Mouse (Mus musculus) heart, postnatal 36 days (tissue): ENCODE results near the gene Eps15l1. TPM values are rescaled to one million over a fixed set of nuclear protein-coding genes. Genes with fewer than 3 reads are reported as not detected.

Experiments
- DNase-seq, 2 experiments: peaks; one replicate each; pipeline ENCODE4 v3.0.0; 2021 to 2022
- intact Hi-C: fragments of 180-260 bp; cut with DNase I; formaldehyde crosslinking; loops from one replicate; pipeline ENCODE4 v1.15.1; 2025
- total RNA-seq, 2 experiments: library from RNA; stranded (reverse); gene quantifications; 2 replicates each; pipeline ENCODE4 v1.2.3; 2021

Eps15l1 gene
- total RNA-seq, 2 experiments from 2014 or later: 41.5 to 43.0 TPM

DNA sequence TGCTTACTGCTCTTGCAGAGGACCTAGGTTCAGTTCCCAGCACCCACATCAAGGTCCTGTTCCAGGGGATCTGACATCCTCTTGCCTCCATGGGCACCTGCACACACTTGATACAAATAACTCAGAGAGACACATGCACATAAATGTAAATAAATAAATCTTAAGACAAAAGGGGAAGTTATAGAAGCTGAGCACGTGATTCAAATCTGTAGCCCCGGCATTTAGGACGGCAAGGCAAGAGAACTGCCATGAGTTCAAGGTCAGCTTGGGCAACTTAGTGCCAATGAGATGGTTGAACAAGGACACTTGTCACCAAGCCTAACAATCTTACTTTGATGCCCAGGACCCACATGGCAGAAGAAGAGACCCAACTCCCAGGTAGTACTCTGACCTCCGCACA, 3.2 kb downstream of the Eps15l1 start:
- no peak for DNase-seq
- intact Hi-C loops: no loop called here

DNA sequence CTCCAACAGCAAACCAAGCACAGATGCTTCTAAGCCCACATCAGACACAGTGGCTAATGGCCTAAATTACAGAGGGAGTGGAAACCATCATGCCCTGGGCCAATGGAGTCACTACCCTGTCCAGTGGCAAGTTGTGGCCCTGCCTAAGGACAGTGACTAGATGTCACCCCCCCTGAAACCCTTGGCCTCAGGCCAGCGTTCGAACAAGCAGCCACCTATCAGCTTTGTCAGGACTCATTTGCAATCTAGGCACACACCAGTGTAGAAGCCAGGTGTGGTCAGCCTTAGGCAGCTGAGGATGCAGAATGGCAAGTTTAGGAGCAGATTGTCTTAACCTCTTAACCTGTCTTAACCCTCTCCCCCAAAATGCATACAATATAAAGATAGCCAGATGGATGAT, 6.0 kb downstream of the Eps15l1 start:
- intact Hi-C loops: no loop called here
- no peak for DNase-seq

DNA sequence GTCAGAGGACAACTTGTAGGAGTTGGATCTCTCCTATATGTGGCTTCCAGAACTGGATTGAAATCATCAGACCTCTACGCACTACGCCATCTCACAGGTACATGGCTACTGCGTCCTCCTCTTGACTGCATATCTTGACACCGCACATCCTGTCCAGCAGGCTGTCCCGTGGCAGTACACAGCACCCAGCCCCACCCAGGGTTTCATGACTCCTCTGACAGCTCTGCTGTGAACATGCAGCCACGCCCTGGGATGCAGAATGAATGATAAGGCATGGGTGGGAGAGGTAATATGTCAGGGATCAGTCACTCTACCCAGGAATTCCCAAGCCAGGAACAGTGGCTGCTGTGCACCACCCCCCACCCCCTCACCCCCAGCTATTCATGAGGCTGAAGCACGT, 7.4 kb downstream of the Eps15l1 start:
- intact Hi-C loops: no loop called here

DNA sequence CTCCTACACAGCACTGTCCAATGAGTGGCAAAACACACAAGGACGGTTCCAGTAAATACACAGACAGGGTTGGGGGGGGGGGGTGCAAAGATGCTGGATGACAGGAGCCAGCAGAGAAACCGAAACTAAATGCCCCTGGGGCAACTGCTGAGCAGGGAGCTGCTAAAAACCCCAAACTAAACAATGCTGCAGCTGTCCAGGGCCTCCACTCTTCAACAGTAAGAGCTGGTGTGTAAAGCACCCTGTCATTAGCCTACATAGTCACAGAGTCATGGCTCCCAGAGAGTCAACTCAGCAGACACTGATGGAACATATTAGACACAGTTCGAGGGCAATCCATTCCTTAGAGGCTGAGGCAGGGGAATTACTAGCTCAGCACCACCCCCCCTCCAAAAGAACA, 11.8 kb downstream of the Eps15l1 start:
- intact Hi-C loops: no loop called here
- no peak for DNase-seq

More for the DNA sequence above, 7.4 kb downstream of the Eps15l1 start:
- DNase-seq: no peak

DNA sequence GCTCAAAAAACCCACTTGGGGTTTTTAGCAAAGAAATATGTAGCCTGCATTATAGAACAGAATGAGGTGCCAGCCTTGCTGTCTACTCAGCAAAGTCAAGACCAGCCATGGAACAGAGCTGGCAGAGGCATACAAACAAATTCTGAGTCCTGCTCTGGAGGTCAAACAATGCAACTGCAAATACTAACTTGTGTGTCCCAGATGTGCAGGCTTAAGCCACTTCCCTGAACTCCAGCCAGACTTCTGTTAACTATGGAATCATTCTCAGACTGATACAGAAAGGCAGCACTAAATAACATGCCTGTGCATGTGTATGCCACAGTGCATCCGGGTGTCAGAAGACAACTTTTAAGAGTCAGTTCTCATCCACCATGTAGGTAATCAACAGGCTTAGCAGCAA, 13.4 kb downstream of the Eps15l1 start:
- intact Hi-C loops: no loop called here
- no peak for DNase-seq

DNA sequence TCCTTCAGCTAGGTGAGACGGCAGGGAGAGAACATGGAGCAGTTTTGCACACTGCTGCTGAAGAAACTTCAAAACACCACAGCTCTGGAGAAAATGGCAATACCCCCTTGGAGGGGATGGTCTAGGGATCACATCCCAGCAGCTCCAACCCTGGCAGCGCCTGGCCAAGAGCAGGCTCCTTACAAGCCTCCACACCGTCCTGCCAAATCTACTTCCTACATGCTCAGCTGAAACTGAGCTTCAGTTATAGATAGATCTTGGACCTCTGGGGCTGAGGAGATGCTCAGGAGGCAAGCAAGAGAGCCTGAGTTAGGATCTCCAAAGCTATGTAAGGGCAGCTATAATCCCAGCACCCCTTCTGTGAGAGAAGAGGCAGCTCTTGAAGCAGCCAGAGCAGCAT, 18.3 kb downstream of the Eps15l1 start:
- no peak for DNase-seq
- intact Hi-C loops: no loop called here

DNA sequence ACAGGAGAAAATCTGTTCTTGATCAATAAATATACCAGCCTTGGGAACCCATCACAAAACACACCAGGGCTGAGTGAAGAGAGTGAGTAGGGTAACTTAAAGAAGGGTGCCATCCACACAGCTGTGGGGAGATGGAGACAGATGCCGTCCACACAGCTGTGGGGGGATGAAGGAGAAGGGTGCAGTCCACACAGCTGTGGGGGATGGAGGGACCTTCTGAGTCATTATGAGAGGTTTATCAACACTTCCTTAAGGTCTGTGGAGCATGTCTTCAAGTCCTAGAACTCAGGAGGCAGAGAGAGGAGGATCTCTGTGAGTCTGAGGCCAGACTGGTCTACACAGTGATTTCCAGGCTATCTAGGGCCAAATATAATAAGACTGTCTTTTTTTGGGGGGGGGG, 19.9 kb downstream of the Eps15l1 start:
- DNase-seq: no peak
- intact Hi-C loops: no loop called here

DNA sequence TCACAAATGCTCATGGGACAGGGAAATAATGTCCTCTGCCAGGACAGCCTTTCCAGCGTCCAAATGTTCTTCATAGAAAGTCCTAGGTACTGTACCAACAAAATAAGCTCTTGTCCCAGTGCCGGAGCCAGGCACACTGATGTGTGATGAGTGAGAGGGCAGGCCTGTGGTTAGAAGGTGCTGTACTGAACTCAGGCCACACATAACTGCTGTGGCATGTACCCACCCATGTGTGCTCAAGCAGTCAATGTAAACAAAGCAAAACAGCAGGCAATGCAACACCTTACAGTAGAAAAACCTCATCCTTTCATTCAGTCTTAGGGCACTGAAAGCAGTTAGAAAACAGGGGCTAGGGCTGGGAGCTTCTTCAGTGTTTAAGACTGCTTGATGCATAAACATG, 35.5 kb downstream of the Eps15l1 start:
- intact Hi-C loops: no loop called here
- no peak for DNase-seq

DNA sequence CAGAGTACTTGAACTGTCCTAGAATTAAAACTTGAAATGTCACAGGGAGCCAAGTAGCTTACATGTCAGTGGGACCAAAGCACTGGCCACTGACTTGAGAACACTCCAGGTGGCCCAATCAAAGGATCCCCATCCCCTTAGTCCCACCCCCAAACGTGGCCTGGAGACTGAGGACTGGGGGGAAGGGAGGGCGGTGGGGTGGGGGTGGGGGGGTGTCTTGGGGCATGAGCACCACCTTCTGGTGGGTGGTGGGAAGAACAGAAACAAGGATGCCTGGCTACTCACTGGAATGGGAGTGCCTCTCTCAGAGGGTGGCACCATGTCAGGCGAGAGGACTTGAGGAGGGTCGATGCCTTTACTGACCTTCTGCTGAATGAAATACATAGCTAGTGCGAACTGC, 38.9 kb downstream of the Eps15l1 start:
- no peak for DNase-seq
- intact Hi-C loops: no loop called here

DNA sequence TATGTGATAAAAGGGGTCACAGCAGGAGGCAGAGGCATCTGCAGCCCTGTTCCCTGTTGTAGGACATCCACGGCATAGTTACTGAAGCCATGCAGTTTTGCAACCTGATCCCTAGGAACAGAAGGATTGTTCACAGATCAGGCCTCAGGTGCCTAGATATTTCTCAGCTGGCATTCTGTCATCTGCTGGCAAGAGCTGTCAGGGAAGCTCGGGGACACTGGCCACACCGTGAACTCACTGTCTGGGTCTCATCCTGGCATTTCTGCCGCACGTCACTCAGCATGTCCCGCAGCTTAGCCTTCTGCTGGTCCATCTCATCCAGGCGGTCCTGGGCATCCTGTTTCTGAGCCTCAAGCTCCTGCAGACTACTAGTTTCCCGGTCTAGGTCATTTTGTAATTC, 40.6 kb downstream of the Eps15l1 start:
- intact Hi-C loops: no loop called here
- no peak for DNase-seq

DNA sequence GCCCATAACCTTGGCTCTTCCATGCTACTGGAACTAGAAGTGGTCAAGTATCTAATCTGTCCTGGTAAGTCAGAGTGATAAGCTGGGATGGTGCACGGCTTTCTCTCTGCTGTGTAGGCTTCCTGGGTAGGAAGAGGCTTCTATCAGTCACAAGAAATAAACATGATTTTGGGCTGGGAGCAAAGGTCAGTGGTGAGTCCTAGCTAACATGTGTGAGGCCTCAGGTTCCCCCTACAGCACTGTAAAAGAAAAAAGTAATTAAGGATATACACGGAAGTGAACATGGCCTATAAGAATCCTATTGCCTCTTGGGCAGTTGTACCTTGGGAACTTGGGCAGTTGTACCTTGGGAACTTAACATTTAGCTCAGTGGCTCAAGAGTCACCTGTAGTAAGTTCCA, 44.4 kb downstream of the Eps15l1 start:
- intact Hi-C loops: no loop called here
- no peak for DNase-seq

DNA sequence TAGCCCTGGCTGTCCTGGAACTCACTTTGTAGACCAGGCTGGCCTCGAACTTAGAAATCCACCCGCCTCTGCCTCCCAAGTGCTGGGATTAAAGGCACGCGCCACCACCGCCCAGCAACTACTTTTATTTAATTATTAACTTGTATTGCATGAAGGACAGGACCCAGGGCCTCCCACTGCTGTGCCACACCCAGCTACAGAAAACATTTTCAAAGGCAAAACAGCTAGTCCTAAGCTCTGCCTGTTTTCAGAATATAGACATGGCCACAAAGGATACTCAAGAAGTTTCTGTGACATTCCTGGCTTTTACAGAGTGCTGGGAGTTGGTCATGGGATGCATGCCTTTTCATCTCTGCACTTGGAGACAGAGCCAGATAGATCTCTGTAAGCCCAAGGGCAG, 45.0 kb downstream of the Eps15l1 start:
- intact Hi-C loops: no loop called here

DNA sequence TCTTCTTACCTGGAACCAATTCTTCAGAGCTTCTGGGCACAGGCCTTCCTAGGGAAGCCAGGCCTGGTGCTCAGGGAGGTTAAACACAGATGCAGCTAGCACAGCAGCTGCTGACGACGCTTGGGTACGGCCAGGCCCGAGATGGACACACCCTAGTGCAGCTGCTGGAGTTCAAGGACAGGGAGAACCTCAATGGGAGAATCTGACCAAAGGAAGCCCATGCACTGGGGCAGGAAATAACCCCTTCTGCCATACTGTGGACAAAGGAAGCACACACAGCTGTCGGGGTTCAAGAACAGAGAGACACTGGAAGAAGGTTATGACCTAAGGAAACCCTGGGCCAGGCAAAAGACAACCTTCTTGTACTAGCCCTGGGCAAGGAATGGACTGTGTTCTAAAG, 46.1 kb downstream of the Eps15l1 start:
- no peak for DNase-seq
- intact Hi-C loops: no loop called here

More for the DNA sequence above, 45.0 kb downstream of the Eps15l1 start:
- no peak for DNase-seq

DNA sequence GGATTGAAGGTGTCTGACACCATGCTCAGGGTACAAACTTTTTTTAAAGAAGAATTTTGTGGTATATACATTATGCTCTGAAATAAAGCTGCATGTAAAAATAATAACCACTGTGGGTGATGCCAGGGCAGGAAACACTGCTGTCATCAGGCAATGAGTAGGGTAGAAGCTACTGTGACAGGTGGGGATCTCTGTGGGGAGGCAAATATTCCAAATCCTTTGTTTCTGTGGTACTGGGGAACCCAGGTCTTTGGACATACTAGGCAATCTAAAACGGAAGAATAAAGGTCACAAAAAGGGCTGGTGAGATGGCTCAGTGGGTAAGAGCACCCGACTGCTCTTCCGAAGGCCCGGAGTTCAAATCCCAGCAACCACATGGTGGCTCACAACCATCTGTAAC, 48.9 kb downstream of the Eps15l1 start:
- intact Hi-C loops: no loop called here
- no peak for DNase-seq

DNA sequence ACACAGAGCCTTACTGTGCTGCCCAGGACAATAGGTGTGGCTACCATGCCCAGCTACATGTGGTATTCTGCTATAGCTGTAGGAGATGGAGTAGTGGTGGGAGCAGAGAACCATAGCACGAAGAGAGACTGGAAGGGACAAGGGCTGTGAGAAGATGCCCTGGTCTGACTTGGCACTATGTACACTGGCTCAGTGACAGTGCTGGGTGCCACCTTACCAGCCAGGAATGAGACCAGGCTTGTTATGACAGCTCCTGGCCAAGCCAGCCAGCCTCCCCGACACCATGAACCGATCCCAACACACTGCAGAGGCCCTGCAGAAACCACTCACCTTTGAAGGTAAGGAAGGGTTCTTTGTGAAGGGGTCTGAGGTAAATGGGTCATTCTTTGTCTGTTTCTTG, 49.9 kb downstream of the Eps15l1 start:
- intact Hi-C loops: no loop called here
- DNase-seq: no peak

DNA sequence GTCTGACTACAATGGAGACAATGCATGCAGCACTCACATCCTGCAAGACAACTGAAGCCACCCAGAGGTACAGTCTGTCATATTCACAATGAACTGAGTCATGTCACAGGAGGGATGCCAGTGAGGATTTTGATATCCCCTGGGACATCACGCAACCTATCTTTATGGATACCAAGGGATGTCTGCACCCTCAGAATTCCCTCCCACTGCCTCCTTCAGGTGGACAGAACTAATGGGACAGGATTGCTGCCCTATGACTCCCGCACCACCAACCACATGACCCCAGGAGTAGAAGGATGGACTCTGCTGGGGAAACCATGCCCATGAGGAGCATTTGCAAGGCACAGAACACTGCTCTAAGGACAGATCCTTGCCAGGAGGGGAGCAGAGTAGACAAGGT, 54.8 kb downstream of the Eps15l1 start:
- intact Hi-C loops: no loop called here

DNA sequence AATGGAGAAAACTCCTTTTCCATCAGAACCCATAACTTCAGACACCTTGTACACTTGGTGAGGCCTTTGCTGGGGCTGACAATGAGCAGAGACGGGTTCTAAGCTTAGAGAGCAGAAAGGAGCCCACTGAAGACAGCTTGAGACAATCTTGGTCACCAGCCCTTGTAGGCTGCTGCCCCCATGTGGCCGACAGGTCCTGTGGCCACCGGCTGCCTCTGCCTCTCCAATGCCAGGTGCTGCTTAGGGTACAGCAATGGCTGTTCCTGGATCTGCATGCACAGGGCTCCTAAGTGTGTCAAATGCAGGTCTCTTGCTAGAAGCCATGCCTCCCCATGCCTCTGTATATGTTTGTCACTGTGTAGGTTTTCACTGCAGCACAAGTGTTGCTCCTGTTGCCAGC, 55.4 kb downstream of the Eps15l1 start:
- peak; percentile 84 to 87 for DNase-seq
- intact Hi-C loops: loop anchor here (1.0 to 2.0 kb wide), 3 partner anchors 29 to 189 kb away; no protein-coding TSS in a partner anchor

More for the DNA sequence above, 54.8 kb downstream of the Eps15l1 start:
- DNase-seq: no peak

DNA sequence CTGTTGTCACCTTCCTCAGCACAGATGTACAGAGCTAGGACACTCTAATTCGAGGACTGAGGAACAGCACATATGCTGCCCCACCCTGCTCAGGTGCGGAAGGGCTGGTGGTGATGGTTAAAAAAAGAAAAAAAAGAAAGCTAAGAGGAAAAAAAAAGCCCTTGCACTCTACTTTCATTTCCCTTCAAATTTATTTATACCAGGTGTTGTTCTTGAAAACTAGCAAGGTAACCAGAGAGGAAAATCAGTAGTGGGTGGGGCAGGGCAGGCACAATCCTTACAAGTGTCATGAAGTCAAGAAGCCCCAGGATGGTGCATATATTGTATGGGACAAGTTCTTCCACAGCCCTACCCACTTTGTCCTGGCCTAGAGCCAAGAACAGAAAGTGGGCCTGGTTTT, 56.2 kb downstream of the Eps15l1 start:
- intact Hi-C loops: loop anchor here (1.0 to 2.0 kb wide), 3 partner anchors 28 to 188 kb away; no protein-coding TSS in a partner anchor
- DNase-seq: no peak

DNA sequence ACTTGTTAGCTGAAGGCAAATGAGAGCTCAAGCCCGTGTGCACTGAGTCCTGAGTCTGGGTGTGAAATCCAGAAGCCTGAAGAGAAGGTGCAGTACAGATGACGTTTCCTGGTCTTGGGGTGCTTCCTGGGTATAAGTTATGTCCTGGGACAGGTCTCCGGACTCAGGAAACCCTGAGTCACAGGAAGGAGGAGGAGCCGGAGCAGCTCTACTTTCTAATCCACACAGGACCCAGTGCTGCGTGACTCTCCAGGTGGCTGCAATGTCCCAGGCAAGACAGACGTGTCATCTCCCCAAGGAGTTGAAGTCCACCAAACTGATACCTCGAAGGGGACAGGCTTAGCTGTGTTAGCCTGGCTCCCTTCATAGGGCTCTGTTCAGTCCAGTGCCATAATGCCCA, 57.8 kb downstream of the Eps15l1 start:
- intact Hi-C loops: no loop called here
- peak in 1 of 2 experiments; percentile 27 for DNase-seq

DNA sequence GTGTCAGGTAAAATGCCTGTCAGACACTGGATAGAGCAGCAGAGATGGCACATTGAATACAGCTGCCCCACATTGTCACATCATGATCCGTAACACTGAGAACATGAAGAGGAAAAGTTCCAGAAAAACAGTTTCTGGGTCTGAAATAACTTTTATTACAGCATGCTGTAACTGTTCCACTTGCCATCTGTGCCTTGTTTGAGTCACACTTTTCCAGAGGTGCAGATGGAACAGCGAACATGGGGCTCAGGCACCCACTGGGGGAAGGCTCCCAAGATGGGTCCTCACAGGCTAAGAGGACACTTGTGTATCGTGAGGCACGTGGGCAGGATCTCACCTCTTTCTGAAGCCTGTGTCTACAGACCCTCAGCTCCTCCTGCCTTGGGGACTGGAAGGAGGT, 58.5 kb downstream of the Eps15l1 start:
- DNase-seq: no peak
- intact Hi-C loops: no loop called here

DNA sequence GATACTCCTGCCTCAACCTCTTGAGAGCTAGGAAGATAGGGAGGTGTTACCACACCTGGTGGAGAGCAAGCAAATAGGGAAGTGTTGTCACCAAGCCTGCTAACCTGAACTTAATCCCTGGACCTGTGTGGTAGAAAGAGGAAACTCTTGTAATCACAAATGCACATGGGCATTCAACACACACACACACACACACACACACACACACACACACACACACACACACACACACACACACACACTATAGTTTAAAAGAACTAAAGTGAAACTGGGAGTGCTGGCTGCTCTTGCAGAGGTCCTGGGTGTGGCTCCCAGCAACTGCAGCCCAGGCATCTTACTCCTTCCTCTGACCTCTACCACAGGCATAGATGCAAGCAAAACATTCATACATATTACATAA, 61.1 kb downstream of the Eps15l1 start:
- no peak for DNase-seq
- intact Hi-C loops: no loop called here

DNA sequence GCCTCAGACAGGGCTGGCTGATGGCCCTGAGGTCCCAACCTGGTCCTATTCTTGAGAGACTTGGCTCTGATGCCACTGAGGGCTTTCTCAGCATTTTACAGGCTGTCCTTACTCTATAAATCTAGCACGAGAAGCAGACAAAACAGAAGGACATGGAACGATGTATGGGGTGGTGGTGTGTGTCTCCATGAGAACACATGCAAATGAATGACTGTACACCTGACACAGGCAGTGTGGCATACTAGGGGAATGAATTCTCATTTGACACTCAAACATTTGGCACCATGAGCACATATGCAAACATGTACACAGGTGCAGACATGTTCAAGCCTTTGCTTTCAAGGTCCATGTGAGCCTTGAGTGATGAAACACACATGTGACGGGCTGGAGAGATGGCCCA, 64.7 kb downstream of the Eps15l1 start:
- DNase-seq: no peak
- intact Hi-C loops: loop anchor here (5.0 kb wide), 1 partner anchor 34 kb away; no protein-coding TSS in a partner anchor

DNA sequence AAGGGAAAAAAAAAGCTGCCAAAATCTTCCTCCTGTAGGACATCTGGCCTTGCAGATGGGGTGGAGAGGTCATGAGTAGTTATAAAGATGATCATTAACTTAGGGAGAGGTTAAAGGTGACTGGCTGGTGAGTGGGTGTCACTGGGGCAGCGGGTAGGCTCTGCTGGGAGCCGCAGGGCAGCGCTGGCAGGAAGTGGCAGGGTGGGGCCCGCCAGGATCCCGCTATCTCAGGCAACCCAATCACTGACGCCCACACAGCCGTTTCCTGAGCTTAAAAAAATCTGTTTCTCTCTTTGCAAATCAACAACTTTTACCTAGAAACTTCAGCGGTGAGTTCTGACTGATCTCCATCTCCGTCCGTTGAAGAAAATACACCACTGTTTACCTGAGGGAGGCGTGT, 67.0 kb downstream of the Eps15l1 start:
- DNase-seq: peak; percentile 62 to 64
- intact Hi-C loops: no loop called here

DNA sequence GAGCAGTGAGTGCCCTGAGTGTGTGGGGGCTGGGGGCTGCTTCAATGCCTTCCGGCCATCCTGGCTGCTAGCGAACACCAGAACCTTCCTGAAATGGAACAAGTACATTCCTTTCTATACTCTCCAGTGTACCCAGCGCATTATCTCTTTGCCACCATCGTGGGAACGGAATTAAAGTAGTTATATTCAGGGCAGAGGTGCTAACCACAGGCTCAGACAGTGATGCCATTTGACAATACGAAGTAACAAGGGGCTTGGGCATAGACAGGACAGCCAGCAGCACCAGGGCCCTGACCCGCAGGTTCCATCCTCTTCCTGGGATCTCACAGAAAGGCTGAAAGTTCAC, 67.6 kb downstream of the Eps15l1 start:
- no peak for DNase-seq
- intact Hi-C loops: no loop called here
